Mouse (Mus musculus): ENCODE measurements around the gene Chst15. TPM values are rescaled to one million over a fixed set of nuclear protein-coding genes. Genes with fewer than 3 reads are reported as not detected.
A peak's percentile ranks its signal among the peaks of the same experiment; 100 is the strongest.

Gene Chst15
- total RNA-seq, 2 experiments from 2014 or later: 4.6 to 22.1 TPM

GRCm38 (mm10) chr7:132233732-132234131 lies 83.3 kb downstream of the Chst15 start:
- no peak for ATAC-seq (replicated peaks; ENCODE audit: poor library complexity, severe bottlenecking)

GRCm38 (mm10) chr7:132232937-132233336 lies 84.1 kb downstream of the Chst15 start:
- no peak for ATAC-seq (replicated peaks; ENCODE audit: poor library complexity, severe bottlenecking)

DNA sequence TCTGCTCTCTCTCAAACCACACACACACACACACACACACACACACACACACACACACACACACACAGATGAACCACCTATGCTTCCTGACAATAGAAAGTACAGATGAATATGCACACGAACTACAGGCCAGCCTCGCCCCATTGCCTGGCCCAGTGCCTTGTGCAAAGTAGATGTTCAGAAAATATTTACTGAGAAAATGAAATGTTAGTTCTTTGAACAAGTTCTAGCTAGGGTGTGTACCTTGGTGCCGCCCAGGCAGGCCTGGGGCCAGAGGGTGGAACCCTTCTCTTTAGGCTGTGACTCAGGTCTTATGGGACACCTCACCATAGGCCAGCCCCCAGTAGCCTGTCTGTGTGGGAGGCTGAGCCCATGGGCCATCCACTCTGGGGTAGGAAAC lies 85.6 kb downstream of the Chst15 start:
- ATAC-seq (replicated peaks; ENCODE audit: poor library complexity, severe bottlenecking): no peak

DNA sequence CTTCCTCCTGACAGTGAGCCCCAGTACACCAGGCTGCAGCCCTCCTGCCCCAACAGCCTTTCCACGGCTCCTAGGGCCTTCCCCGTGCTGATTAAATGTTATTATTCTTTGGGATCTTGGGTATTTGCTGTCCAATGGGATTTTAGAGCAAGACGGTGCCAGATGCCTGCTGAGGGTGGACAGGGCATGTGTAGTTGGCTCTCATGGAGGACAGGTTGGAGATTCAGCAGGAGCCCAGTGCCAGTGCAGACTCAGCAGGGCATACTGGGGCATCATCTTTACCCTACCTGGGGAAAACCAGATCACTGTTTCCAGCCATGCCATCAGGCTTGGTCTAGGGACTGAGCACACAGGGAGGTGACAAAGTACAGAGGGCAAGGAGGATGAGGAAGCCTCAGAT lies 86.1 kb downstream of the Chst15 start:
- no peak for ATAC-seq (replicated peaks; ENCODE audit: poor library complexity, severe bottlenecking)

DNA sequence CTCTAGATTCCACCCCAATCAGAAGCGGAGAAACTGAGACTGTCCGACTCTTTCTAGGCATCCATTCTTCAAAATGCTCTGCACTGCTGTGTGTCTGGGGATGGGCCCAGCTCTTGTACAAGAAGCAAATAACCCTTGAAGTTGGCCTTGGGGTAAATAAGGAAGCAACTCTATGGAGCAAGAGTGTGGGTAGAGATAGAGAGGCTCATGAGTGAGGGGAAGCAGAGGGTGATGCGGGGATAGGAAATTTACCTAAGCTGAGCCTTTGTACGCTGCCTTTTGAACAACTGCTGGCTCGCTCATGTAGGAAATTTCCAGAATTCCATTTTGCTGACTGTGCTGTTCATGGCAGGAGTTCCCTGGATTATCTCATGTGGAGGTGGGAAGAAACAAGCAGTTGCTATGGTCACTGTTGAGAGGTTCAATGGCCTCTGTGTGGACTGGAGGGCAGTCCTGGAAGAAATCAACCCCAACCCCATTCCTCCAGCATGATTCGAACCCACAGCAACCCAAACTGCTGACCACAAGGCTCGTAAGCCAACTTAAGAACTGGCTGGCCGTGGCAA lies 89.9 kb downstream of the Chst15 start:
- peak; percentile 81 for ATAC-seq (replicated peaks; ENCODE audit: poor library complexity, severe bottlenecking)

DNA sequence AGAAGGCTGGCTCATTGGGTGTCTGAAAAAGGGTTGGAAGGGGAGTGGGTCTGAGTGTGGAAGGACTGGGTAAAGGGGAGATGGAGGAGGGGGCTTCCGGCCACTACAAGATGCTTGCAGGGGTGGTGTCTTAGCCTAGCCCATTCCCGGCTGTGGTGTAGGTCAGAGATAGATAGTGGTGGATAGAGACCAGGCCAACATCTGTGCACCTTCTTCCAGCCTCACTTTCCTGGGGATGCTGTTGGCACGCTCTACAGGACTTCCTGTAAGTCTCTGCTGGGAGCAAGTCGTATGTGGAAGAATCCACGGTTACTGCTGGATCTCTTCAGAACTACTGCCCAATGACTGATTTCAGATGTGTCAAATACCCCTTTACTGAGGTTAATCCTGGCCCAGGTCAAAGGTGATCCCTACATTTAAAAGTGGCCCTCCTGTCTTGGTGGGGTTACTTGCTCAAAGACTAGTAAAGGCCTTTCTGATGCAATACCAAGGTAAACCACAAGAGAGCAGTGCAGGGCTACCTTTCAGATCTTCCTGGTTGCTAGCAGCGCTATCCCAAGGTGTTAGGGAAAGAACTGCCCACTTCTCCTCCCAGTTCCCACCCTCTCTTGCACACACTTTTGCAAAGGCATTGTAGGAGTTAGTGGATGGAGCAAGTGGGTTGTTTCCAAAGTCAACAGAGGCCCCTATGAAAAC lies 90.5 kb downstream of the Chst15 start:
- ATAC-seq (replicated peaks; ENCODE audit: poor library complexity, severe bottlenecking): peak; percentile 84

- ATAC-seq (replicated peaks; ENCODE audit: poor library complexity, severe bottlenecking): no peak
Measured at GRCm38 (mm10) chr7:132223452-132224141, 93.4 kb downstream of the Chst15 start.

GRCm38 (mm10) chr7:132214031-132214430 lies 103.0 kb downstream of the Chst15 start:
- ATAC-seq (replicated peaks; ENCODE audit: poor library complexity, severe bottlenecking): no peak

- ATAC-seq (replicated peaks; ENCODE audit: poor library complexity, severe bottlenecking): peak; percentile 55; the same call in 1 of the 2 replicates
Measured at GRCm38 (mm10) chr7:132213460-132213859, 103.6 kb downstream of the Chst15 start.

DNA sequence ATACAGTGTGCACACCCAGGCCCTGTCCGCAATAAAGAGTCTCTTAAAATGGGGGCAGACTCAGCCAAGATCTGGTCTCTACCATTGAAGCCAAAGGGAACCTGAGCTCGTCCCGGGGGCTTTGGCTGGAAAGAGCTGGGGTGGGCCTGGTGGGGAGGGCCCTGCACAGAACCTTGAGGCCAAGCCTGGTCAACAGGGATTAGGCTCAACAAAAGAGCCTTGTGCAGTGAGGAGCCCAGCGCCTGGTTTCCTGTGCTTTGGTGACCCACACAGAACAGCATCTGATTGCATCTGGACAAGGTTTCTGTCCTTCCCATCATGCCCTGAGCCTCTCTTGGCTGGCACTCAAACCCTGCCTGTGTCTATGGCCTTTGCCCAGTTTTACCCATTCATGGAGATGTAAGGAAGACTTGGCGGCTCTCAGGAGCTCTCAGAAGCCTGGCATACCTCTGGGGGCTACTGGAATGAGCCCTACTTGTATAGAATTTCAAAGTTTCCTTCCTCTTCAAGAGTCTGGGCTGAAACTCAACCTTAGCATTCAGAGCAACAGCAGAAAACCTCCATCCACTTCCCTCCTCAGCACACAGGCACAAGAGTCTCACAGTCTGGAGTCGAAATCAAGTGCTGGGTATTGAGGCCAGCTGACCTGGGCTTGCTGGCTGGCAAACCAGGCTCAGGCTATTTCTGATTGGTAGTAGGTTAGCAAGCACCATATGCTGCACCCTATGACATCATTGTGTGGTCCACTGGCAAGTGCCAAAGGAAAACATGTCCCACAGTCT lies 104.9 kb downstream of the Chst15 start:
- ATAC-seq (replicated peaks; ENCODE audit: poor library complexity, severe bottlenecking): no peak

- no peak for ATAC-seq (replicated peaks; ENCODE audit: poor library complexity, severe bottlenecking)
Measured at GRCm38 (mm10) chr7:132210616-132211015, 106.4 kb downstream of the Chst15 start.

- no peak for ATAC-seq (replicated peaks; ENCODE audit: poor library complexity, severe bottlenecking)
Measured at GRCm38 (mm10) chr7:132208946-132209651, 107.9 kb downstream of the Chst15 start.

GRCm38 (mm10) chr7:132204073-132204612 lies 112.9 kb downstream of the Chst15 start:
- ATAC-seq (replicated peaks; ENCODE audit: poor library complexity, severe bottlenecking): no peak

DNA sequence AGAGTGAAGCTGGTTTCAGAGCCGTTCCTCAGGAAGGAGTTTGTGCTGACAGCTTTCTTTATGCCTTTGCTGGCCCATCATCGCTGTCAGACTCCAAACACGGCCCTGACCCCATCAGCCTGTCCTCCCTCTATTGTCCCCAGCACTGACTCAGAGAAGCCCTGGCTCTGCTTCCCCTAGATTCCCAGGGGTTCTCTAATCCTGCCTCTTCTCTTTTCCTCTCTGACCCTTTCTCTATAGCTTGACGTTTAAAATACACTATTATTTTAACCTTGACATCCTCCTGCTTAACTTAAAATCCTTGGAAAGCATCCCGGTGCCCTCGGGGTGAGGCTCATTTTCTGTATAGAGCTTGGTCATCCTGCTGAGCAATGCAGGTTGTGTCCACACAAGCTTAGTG lies 117.3 kb downstream of the Chst15 start:
- ATAC-seq (replicated peaks; ENCODE audit: poor library complexity, severe bottlenecking): no peak

DNA sequence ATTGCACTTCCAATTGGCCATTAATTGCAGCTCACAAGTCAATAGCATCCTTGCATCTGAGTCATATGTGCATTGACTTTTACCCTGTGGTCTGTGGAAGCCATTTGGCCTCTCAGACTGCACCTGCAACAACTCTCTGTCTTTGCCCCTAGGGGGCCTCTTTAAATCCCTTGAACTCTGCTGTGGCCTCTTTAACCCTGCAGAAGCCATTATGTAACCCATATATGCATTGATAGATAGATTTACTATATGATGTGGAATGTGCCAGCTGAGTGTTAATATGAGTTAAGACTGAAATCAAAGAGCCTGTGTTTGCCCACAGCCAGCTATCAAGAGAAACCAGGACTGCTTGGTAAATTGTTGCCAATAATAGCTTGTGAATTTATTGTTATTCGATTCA lies 118.2 kb downstream of the Chst15 start:
- ATAC-seq (replicated peaks; ENCODE audit: poor library complexity, severe bottlenecking): no peak

- ATAC-seq (replicated peaks; ENCODE audit: poor library complexity, severe bottlenecking): no peak
Measured at GRCm38 (mm10) chr7:132197817-132198475, 119.1 kb downstream of the Chst15 start.

- no peak for ATAC-seq (replicated peaks; ENCODE audit: poor library complexity, severe bottlenecking)
Measured at GRCm38 (mm10) chr7:132196581-132196980, 120.4 kb downstream of the Chst15 start.

DNA sequence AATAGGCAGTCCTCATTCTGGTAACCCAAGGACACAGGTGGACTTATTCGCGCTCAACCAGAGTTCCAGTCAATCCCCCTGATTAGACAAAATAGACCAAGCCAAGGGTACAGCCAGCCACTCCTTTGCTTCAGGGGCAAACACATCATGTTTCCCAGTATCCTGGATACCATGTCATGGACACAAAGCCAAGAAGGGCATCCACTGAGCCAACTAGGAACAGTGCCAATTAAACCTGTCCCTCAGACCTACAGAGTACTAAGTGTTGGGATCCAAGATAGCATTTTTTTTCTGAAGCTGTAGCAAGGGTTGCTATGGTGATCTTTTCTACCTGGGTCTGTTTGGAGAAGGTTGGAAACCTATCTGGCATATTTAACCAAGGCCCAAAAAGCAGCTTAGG lies 123.4 kb downstream of the Chst15 start:
- no peak for ATAC-seq (replicated peaks; ENCODE audit: poor library complexity, severe bottlenecking)

GRCm38 (mm10) chr7:132187456-132187855 lies 129.6 kb downstream of the Chst15 start:
- no peak for ATAC-seq (replicated peaks; ENCODE audit: poor library complexity, severe bottlenecking)
